Mouse (Mus musculus) left cerebral cortex, postnatal 4 days (tissue): Measurements from ENCODE around the gene Fbxw5. TPM values are rescaled to one million over a fixed set of nuclear protein-coding genes. Genes with fewer than 3 reads are reported as not detected.
"Not testable (repeated sequence)": the region's sequence is repeated elsewhere in the genome, so short reads cannot be mapped to it uniquely, and the experiment has no call there.

ENCODE experiments used
- DNase-seq: peaks from one replicate; pipeline ENCODE4 v3.0.0-alpha.2; 2022
- intact Hi-C: fragments of 180-260 bp; cut with DNase I; formaldehyde crosslinking; loops from one replicate; pipeline ENCODE4 v1.15.1; 2025
- total RNA-seq, 2 experiments: library from RNA; stranded (reverse); gene quantifications; 2 replicates each; pipeline ENCODE4 v1.2.3; 2021

The Fbxw5 gene
- total RNA-seq, 2 experiments from 2014 or later: 117 TPM

- intact Hi-C loops: no loop called here
- no peak for DNase-seq
These were observed 5.3 kb downstream of the Fbxw5 start for GRCm38 (mm10) chr2:25505860-25506259.

- no peak for DNase-seq
- intact Hi-C loops: no loop called here
These were observed 6.4 kb downstream of the Fbxw5 start for GRCm38 (mm10) chr2:25506964-25507363.

GRCm38 (mm10) chr2:25509912-25510311, 9.4 kb downstream of the Fbxw5 start:
- no peak for DNase-seq
- intact Hi-C loops: no loop called here

GRCm38 (mm10) chr2:25526510-25527302, 26.2 kb downstream of the Fbxw5 start:
- intact Hi-C loops: no loop called here

GRCm38 (mm10) chr2:25533707-25534106, 33.2 kb downstream of the Fbxw5 start:
- intact Hi-C loops: no loop called here
- DNase-seq: no peak

More at GRCm38 (mm10) chr2:25526510-25527302, 26.2 kb downstream of the Fbxw5 start:
- no peak for DNase-seq

- intact Hi-C loops: no loop called here
- peak; percentile 58 for DNase-seq
These were observed 33.8 kb downstream of the Fbxw5 start for GRCm38 (mm10) chr2:25534178-25534865.

GRCm38 (mm10) chr2:25534866-25535182, 34.3 kb downstream of the Fbxw5 start:
- DNase-seq: no peak
- intact Hi-C loops: no loop called here

- no peak for DNase-seq
- intact Hi-C loops: no loop called here
These were observed 36.0 kb downstream of the Fbxw5 start for GRCm38 (mm10) chr2:25536531-25536930.

GRCm38 (mm10) chr2:25540541-25540948, 40.0 kb downstream of the Fbxw5 start:
- intact Hi-C loops: no loop called here
- no peak for DNase-seq

GRCm38 (mm10) chr2:25541644-25542367, 41.3 kb downstream of the Fbxw5 start:
- intact Hi-C loops: no loop called here
- no peak for DNase-seq

- no peak for DNase-seq
- intact Hi-C loops: no loop called here
These were observed 45.7 kb downstream of the Fbxw5 start for GRCm38 (mm10) chr2:25545996-25546810.

GRCm38 (mm10) chr2:25546811-25547491, 46.4 kb downstream of the Fbxw5 start, which contains the start of gene Traf2:
Traf2 (minus strand) TSS chr2:25546940.
- intact Hi-C loops: no loop called here
- peak; percentile 99 for DNase-seq

GRCm38 (mm10) chr2:25549021-25549991, 48.8 kb downstream of the Fbxw5 start:
- no peak for DNase-seq
- intact Hi-C loops: no loop called here

- DNase-seq: peak; percentile 50
- intact Hi-C loops: no loop called here
These were observed 50.6 kb downstream of the Fbxw5 start for GRCm38 (mm10) chr2:25551186-25551585.

GRCm38 (mm10) chr2:25553171-25553786, 52.7 kb downstream of the Fbxw5 start:
- intact Hi-C loops, DNase-seq: not testable (repeated sequence)
